23 mouse cellular contexts compared by ENCODE assay signal in the genomic region with DNA sequence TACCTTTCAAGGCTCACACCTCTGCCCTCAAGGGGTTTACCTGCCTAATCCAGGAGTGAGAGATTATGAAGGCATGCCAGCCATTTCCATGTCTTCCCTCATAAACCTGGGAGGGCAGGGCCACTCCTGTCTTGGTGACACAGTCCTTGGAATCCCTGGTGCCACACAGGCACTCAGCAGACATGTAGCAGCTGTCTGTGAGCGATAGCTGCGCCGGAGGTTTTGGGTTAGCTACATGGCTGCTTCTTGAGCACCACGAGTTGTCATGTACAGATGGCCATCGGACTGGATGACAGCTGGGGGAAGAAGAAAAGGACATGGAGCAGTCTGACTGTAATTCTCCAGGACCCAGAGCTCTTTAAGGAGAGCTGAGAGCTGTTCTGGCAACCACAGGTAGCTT.
A peak's percentile ranks its signal among the peaks of the same experiment; 100 is the strongest.
DNase-seq lines count a peak whose midpoint lies in the region; ATAC-seq lines count a peak whose summit lies in the region.
"Had no signal": no experiment of that assay in that cellular context is flagged by ENCODE, and none has a peak within 500 bp of the region (broad histone marks: within the 10 kb centered on the region; RNA-seq: fewer than 3 reads in every experiment).

No protein-coding gene starts in this region.

- H3K9ac ChIP-seq in neural tube, embryonic 13.5 days: no peak overlapping the region
- H3K9ac ChIP-seq: embryonic facial prominence, embryonic 12.5 days; forebrain, embryonic 13.5 days; forebrain, embryonic 15.5 days had no signal

- no peak overlapping the region for H3K4me3 ChIP-seq in heart, embryonic 10.5 days
- H3K4me3 ChIP-seq in neural tube, embryonic 13.5 days: no peak overlapping the region
- H3K4me3 ChIP-seq: embryonic facial prominence, embryonic 10.5 days; embryonic facial prominence, embryonic 12.5 days; forebrain, embryonic 13.5 days; forebrain, embryonic 15.5 days had no signal

- no peak for ATAC-seq in neural tube, embryonic 13.5 days (ENCODE audit: low read depth)
- ATAC-seq: activated CD4-positive, CD25-positive, alpha-beta regulatory T cell, adult 4 months; CD4-positive, CD25-positive, alpha-beta regulatory T cell, adult 4 months; forebrain, embryonic 13.5 days; forebrain, embryonic 15.5 days; Patski had no signal

- no peaks in the 10 kb centered on the region for H3K36me3 ChIP-seq in heart, embryonic 10.5 days
- H3K36me3 ChIP-seq in neural tube, embryonic 13.5 days: no peaks in the 10 kb centered on the region
- H3K36me3 ChIP-seq: embryonic facial prominence, embryonic 10.5 days; embryonic facial prominence, embryonic 12.5 days; forebrain, embryonic 15.5 days had no signal

- no peak for DNase-seq in heart, embryonic 10.5 days (ENCODE audit: low spot score)
- no peak for DNase-seq in heart, postnatal 4 days
- no peak for DNase-seq in neural tube, embryonic 10.5 days (ENCODE audit: extremely low spot score, low spot score)
- DNase-seq in testis, postnatal 10 days (ENCODE audit: low spot score): no peak
- DNase-seq: adrenal gland, adult 8-10 months; adrenal gland, postnatal 14 days; adrenal gland, postnatal 36 days; B cell, adult 2 months; cerebellum, adult 11-12 months; cerebellum, adult 2 months; cerebellum, adult 9-10 months; cerebellum, postnatal 10 days; cerebellum, postnatal 25 days had no signal

- H3K27me3 ChIP-seq in heart, embryonic 10.5 days (ENCODE audit: insufficient read depth, poor library complexity, severe bottlenecking): 0 out of 2 replicates have a peak, but pooled peaks cover 5% of the 10 kb centered on the region
- no peaks in the 10 kb centered on the region for H3K27me3 ChIP-seq in neural tube, embryonic 13.5 days
- H3K27me3 ChIP-seq: CH12.LX; embryonic facial prominence, embryonic 12.5 days; forebrain, embryonic 13.5 days; forebrain, embryonic 15.5 days; Patski had no signal

- H3K9me3 ChIP-seq in heart, embryonic 10.5 days: no peaks in the 10 kb centered on the region
- H3K9me3 ChIP-seq in neural tube, embryonic 13.5 days: no peaks in the 10 kb centered on the region
- H3K9me3 ChIP-seq: embryonic facial prominence, embryonic 10.5 days; embryonic facial prominence, embryonic 12.5 days; forebrain, embryonic 13.5 days; forebrain, embryonic 15.5 days; G1E had no signal

- H3K4me2 ChIP-seq in neural tube, embryonic 13.5 days: no peak overlapping the region
- H3K4me2 ChIP-seq: embryonic facial prominence, embryonic 12.5 days; forebrain, embryonic 13.5 days; forebrain, embryonic 15.5 days had no signal

- H3K27ac ChIP-seq in heart, embryonic 10.5 days: peak overlapping the region; percentile 11; the same call in 1 of the 2 replicates
- H3K27ac ChIP-seq in neural tube, embryonic 13.5 days (replicated peaks): 0 out of 2 replicates have a peak overlapping the region, but pooled peaks have one; percentile 23
- H3K27ac ChIP-seq: embryonic facial prominence, embryonic 10.5 days; embryonic facial prominence, embryonic 12.5 days; forebrain, embryonic 13.5 days; forebrain, embryonic 15.5 days had no signal

- WGBS in heart, embryonic 10.5 days: 81% methylated on average over 5 of the region's 5 CpGs
- 87% methylated on average over 5 of the region's 5 CpGs for WGBS in neural tube, embryonic 13.5 days

- H3K4me1 ChIP-seq in heart, embryonic 10.5 days: peaks cover 53% of the 10 kb centered on the region
- peaks cover 65% of the 10 kb centered on the region for H3K4me1 ChIP-seq in neural tube, embryonic 13.5 days (replicated peaks)
